12 mouse cellular contexts compared by ENCODE assay signal in genomic region chr6:115666641-115667040, GRCm38 (mm10). TPM values are rescaled to one million over a fixed set of nuclear protein-coding genes. Genes with fewer than 3 reads are reported as not detected.
DNase-seq lines count a peak whose midpoint lies in the region; ATAC-seq and TF ChIP-seq lines count a peak whose summit lies in the region.
"Had no signal": no experiment of that assay in that cellular context is flagged by ENCODE, and none has a peak within 500 bp of the region (broad histone marks: within the 10 kb centered on the region; RNA-seq: fewer than 3 reads in every experiment).

No protein-coding gene starts in this region.

- TF ChIP-seq CTCF in lung, postnatal 0 days (IDR thresholded peaks at IDR 0.05): no peak

- no peaks in the 10 kb centered on the region for H3K27me3 ChIP-seq in lung, postnatal 0 days (replicated peaks; ENCODE audit: insufficient read depth, low read length)
- H3K27me3 ChIP-seq in stomach, embryonic 15.5 days (replicated peaks): no peaks in the 10 kb centered on the region
- H3K27me3 ChIP-seq in midbrain, embryonic 16.5 days (ENCODE audit: control insufficient read depth, insufficient read depth, low read depth, low read length): no peaks in the 10 kb centered on the region
- H3K27me3 ChIP-seq: hindbrain, embryonic 15.5 days had no signal

- H3K4me2 ChIP-seq in lung, postnatal 0 days (replicated peaks; ENCODE audit: low read depth, low read length): no peak overlapping the region
- no peak overlapping the region for H3K4me2 ChIP-seq in stomach, embryonic 15.5 days
- H3K4me2 ChIP-seq in midbrain, embryonic 16.5 days (ENCODE audit: low read length): no peak overlapping the region
- H3K4me2 ChIP-seq: hindbrain, embryonic 15.5 days had no signal

- 0 out of 2 replicates have a peak, but pooled peaks cover 4% of the 10 kb centered on the region for H3K4me1 ChIP-seq in lung, postnatal 0 days (ENCODE audit: insufficient read depth, low read depth, low read length)
- H3K4me1 ChIP-seq in stomach, embryonic 15.5 days: no peaks in the 10 kb centered on the region
- H3K4me1 ChIP-seq in midbrain, embryonic 16.5 days (ENCODE audit: control insufficient read depth, insufficient read depth, low read length): peaks cover 6% of the 10 kb centered on the region; the same call in 1 of the 2 replicates

- H3K27ac ChIP-seq in lung, postnatal 0 days (ENCODE audit: low read length): peak overlapping the region; percentile 5; the same call in 1 of the 2 replicates
- H3K27ac ChIP-seq in stomach, embryonic 15.5 days: peak overlapping the region; percentile 16; the same call in 1 of the 2 replicates
- no peak overlapping the region for H3K27ac ChIP-seq in midbrain, embryonic 16.5 days (ENCODE audit: low read length)
- H3K27ac ChIP-seq: hindbrain, embryonic 15.5 days; left cerebral cortex, adult 2 months had no signal

- H3K36me3 ChIP-seq in lung, postnatal 0 days (ENCODE audit: insufficient read depth, low read length): no peaks in the 10 kb centered on the region
- H3K36me3 ChIP-seq in stomach, embryonic 15.5 days: no peaks in the 10 kb centered on the region
- no peaks in the 10 kb centered on the region for H3K36me3 ChIP-seq in midbrain, embryonic 16.5 days (ENCODE audit: control insufficient read depth, insufficient read depth, low read length)
- H3K36me3 ChIP-seq: hindbrain, embryonic 15.5 days had no signal

- no peak overlapping the region for H3K9ac ChIP-seq in lung, postnatal 0 days (replicated peaks; ENCODE audit: low read depth)
- H3K9ac ChIP-seq in stomach, embryonic 15.5 days: no peak overlapping the region
- no peak overlapping the region for H3K9ac ChIP-seq in midbrain, embryonic 16.5 days (ENCODE audit: low read depth, low read length)
- H3K9ac ChIP-seq: hindbrain, embryonic 15.5 days had no signal

- no peaks in the 10 kb centered on the region for H3K9me3 ChIP-seq in lung, postnatal 0 days (ENCODE audit: low read length)
- no peaks in the 10 kb centered on the region for H3K9me3 ChIP-seq in stomach, embryonic 15.5 days
- no peaks in the 10 kb centered on the region for H3K9me3 ChIP-seq in midbrain, embryonic 16.5 days (replicated peaks; ENCODE audit: control insufficient read depth, low read length, poor library complexity, severe bottlenecking)
- H3K9me3 ChIP-seq: hindbrain, embryonic 15.5 days had no signal

- no peak overlapping the region for H3K4me3 ChIP-seq in lung, postnatal 0 days (ENCODE audit: low read depth, low read length)
- H3K4me3 ChIP-seq in stomach, embryonic 15.5 days (replicated peaks): no peak overlapping the region
- no peak overlapping the region for H3K4me3 ChIP-seq in midbrain, embryonic 16.5 days (ENCODE audit: low read depth, low read length)
- H3K4me3 ChIP-seq: hindbrain, embryonic 15.5 days; left cerebral cortex, adult 2 months had no signal

- WGBS in lung, postnatal 0 days: 50% methylated on average over 4 of the region's 4 CpGs
- WGBS in stomach, embryonic 15.5 days: 68% methylated on average over 4 of the region's 4 CpGs
- 86% methylated on average over 4 of the region's 4 CpGs for WGBS in midbrain, embryonic 16.5 days

- peak; percentile 93 for ATAC-seq in lung, postnatal 0 days
- ATAC-seq in stomach, embryonic 15.5 days (ENCODE audit: insufficient read depth, low FRiP score, low read depth): peak; percentile 65; the same call in 1 of the 2 replicates
- no peak for ATAC-seq in midbrain, embryonic 16.5 days
- ATAC-seq: CD4-positive, CD25-positive, alpha-beta regulatory T cell, adult 4 months had no signal

- peak; percentile 88 for TF ChIP-seq EP300 in lung, postnatal 0 days (IDR thresholded peaks at IDR 0.05)

- peak; percentile 31 for DNase-seq in heart, adult 8-10 months (ENCODE audit: low spot score)
- no peak for DNase-seq in heart, postnatal 4 days
- peak; percentile 90 for DNase-seq in fibroblast of lung, adult 2 months (ENCODE audit: low read depth)
- peak; percentile 95 for DNase-seq in lung, postnatal 0 days (ENCODE audit: low spot score)
- no peak for DNase-seq in spleen, postnatal 14 days (ENCODE audit: low spot score in 2 of 2)
- no peak for DNase-seq in layer of hippocampus, adult 8-10 months (ENCODE audit: low spot score in 2 of 2)
- DNase-seq: cerebellum, adult 2 months had no signal

RNA-seq across cellular contexts. Expression of gene Raf1, which starts 9.8 kb away (rescaled TPM):
- 100 to 1,000 TPM in 3 of 4 experiments, 10 to 100 TPM in 1; 97.6 to 104 (median 102) TPM for total RNA-seq in heart, adult 8-10 months (2022)
- total RNA-seq in heart, postnatal 4 days (2021): 100 to 1,000 TPM; 128 to 142 TPM
- 58.9 and 60.6 TPM in 2 replicates for polyA plus RNA-seq in lung, postnatal 0 days (2015; fragmentation: Nextera tagmentation; extraction: Ambion mirVana)
- polyA plus RNA-seq in stomach, embryonic 15.5 days (2015; fragmentation: Nextera tagmentation; extraction: Ambion mirVana): 85.6 and 88.2 TPM in 2 replicates
- polyA plus RNA-seq in midbrain, embryonic 16.5 days (2015; fragmentation: Nextera tagmentation; extraction: Ambion mirVana): 127 and 136 TPM in 2 replicates
- total RNA-seq in layer of hippocampus, adult 8-10 months (2022): 100 to 1,000 TPM in 1 of 4 experiments, 10 to 100 TPM in 3; 78.9 to 102 (median 84.5) TPM

Comparison
In these comparisons a context has a peak if more than half of its experiments do, and no peak if none do; other contexts are left out.
1. DNase-seq: peak in heart, adult 8-10 months (single experiment), fibroblast of lung, adult 2 months (single experiment) and lung, postnatal 0 days (single experiment); none in heart, postnatal 4 days (single experiment), spleen, postnatal 14 days (0 of 2) and layer of hippocampus, adult 8-10 months (0 of 2).